Mouse (Mus musculus): ENCODE results near the gene Dpep3. TPM values are rescaled to one million over a fixed set of nuclear protein-coding genes. Genes with fewer than 3 reads are reported as not detected.

The Dpep3 gene
- total RNA-seq, 2 experiments from 2014 or later, result not detected

DNA sequence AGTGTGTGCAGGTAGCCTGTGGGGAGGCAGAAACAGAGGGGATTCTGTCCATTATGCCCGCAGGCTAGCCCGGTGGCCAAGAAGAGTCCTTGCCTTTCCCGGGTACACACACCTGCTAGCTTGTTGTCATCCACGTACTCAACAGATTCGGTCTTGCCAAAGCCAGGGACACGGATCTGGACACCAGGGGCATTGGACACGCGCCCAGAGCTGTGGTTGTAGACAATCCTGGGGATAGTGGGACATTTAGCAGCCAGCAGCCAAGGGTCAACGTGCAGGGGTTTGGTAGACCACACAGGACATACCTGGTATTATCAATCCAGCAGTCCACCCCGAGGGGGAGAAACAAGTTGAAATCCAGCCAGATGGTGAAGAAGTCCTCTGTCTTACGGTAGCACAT is 37.2 kb downstream of the Dpep3 start:
- DNase-seq (ENCODE audit: extremely low spot score in 1 of 2, low spot score in 2 of 2), result no peak
- intact Hi-C loops (cut with DNase I), result no loop called here

DNA sequence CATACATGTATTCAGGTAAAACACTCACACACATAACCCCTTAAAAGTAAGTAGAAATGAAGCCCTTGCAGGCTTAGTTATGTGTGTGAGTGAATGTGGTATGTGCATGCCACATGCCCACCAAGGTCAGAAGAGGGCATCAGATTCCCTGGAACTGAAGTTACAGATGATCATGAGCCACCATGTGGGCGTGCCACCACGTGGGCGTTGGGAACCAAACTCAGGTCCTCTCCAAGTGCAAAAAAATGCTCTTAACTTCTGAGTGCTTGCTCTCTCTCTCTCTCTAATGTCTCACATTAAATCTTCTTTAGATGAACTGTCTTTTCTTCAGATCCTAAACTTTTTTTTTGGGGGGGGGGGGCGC is 40.9 kb downstream of the Dpep3 start, which contains the start of gene Psmb10:
Gene Psmb10 (minus strand): TSS at position 139 of the 364 bp plus-strand sequence.
- intact Hi-C loops (cut with DNase I), result loop anchor here (5.0 to 10.0 kb wide), 2 partner anchors 36 to 83 kb away; partner anchors contain the start of genes Cenpt, Pskh1 and Thap11
- no peak for DNase-seq (ENCODE audit: extremely low spot score in 1 of 2, low spot score in 2 of 2)

DNA sequence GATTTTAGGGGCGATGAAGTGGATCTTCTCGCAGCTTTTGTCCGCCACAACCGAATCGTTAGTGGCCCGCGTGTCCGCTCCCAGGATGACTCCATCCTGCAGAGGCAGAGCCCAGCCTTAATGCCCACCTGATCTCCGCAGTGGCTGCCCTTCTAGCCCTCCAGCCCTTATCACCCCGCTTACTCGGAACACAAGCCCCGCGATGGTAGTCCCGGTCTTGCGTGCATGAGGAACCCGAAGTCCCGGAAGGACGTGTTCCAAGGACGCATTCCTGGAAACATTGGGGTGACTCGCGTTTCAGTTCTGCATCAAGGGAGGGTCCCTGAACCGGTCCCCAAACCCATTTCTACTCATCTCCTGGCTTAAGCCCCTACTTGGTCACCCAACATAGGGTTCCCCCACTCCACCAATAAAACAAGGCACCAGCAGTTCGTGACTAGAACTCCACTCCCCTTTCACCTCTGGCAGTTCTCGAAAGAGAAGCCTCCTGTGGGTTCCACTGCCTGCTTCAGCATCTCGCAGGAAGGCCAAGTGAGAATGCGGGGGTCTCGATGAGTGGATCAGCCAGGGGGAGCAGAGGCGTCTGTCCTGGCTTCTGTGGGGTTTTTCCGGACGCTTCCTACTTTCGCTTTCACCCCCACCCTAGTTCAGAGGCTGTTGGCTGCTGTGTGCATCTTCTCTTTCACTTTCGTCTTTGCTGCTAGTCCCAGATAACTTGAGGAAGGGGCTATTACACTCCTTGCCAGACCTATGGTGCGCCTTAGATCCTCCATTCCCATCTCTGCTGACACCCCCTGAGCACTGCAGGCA is 41.5 kb downstream of the Dpep3 start:
- intact Hi-C loops (cut with DNase I), result loop anchor here (5.0 to 10.0 kb wide), 2 partner anchors 35 to 83 kb away; partner anchors contain the start of genes Cenpt, Pskh1 and Thap11

DNA sequence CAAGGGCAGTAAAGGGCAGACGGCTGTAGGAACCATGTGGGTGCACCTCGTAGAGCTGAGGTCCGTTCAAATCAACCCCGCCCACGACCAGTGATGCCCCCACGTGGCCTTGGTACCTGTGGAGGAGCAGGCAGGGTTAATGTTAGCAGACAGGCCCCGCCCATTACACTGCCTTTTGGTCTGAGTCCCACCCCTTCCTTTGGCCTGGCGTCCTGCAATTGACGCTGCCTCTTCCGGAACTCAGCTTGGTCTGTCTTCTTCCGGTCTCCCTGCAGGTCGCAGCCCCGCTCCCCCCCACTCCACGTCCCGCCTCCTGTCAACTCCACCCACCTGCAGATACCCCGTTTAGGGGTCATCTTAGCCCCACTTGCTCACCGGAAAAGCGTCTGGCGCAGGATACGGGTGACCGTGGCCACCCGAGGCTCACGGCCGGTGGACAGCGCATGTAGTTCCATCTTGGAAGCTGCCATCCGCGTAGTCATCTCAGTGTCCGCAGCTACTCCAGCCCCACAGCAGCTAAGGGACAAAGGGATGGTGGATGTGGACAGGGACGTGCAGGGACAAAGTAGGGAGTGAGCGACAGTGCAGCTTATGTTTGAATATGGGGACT is 42.3 kb downstream of the Dpep3 start:
- intact Hi-C loops (cut with DNase I), result loop anchor here (5.0 to 10.0 kb wide), 2 partner anchors 35 to 82 kb away; partner anchors contain the start of genes Cenpt, Pskh1 and Thap11
- peak; percentile 84 to 94 for DNase-seq (ENCODE audit: extremely low spot score in 1 of 2, low spot score in 2 of 2)

More for the DNA sequence above, 41.5 kb downstream of the Dpep3 start:
- DNase-seq (ENCODE audit: extremely low spot score in 1 of 2, low spot score in 2 of 2), result peak; percentile 36 to 57

DNA sequence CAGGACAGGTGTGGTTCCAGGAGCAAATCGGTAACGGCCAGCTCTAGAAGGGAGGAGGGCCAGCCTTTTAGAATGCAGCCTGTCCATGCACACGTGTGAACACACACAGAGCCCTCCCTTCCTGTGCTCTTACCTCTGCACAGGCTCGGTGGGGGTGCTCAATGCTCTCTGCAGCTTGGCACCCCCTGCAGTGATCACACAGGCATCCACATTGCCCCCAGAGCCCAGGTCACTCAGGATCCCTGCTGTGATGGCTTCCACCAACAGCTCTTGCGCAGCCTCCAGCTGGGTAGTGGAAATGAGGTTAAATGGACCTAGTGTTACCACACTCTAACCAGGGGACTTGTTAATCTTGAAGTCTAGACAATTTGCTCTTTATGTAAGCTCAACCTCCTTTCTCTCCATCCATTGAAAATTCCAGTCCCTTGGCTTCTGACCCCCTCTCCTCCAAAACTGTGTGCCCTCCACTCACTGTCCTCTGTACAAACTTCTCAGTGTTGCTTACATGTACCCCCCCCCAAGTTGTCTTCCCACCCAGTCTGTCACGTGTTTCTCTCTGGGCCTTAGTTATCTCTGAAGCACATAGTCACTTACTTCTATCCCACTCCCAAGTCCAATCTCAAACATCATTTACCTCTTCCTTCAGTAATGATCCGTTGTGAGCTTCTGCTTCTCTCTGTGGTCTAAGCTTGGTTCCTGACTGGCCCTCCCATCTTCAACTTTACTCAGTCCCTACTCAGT is 43.2 kb downstream of the Dpep3 start:
- intact Hi-C loops (cut with DNase I), result loop anchor here (5.0 to 10.0 kb wide), 2 partner anchors 34 to 81 kb away; partner anchors contain the start of genes Cenpt, Pskh1 and Thap11
- no peak for DNase-seq (ENCODE audit: extremely low spot score in 1 of 2, low spot score in 2 of 2)

DNA sequence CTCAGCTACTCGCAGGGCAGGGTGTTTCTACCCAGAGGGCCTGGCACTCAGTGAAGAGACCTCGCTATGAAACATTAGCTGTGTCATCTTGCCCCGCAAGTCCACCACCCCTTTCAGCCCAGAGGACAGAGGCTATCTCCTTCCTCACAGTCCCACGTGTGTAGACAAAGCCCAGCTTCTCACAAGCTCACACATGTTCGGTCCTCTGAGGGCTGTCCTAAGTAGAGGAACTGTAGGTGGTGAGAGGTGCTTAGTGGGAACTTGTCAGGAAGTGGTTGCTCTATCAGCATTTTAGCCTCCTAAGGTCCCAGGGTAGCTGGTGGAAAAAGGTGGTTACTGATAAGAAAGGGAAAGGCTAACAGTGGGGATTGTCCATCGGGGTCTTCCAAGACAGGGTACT is 44.1 kb downstream of the Dpep3 start:
- intact Hi-C loops (cut with DNase I), result loop anchor here (5.0 to 10.0 kb wide), 2 partner anchors 33 to 80 kb away; partner anchors contain the start of genes Cenpt, Pskh1 and Thap11
- DNase-seq (ENCODE audit: extremely low spot score in 1 of 2, low spot score in 2 of 2), result no peak

DNA sequence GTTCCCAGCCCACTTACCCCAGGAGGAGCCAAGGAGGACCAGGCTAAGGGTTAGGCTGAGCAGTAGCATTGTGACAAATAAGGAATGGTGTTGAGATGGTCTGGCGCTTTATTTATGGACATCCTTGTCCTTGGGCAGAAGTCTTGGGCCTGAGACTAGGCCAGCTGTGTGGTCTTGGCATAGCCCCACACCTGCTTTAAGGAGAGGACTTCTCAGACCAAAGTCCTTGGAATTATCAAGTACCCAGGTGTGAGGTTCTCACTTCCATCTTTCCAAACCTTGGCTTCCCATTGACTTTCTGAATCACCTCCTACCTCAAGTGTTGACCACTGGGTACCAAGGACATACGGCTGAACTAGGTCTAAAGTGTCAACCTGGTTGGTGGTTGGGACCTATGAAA is 45.5 kb downstream of the Dpep3 start, which contains the start of gene Ctrl:
Gene Ctrl (minus strand): TSS at position 101 of the 400 bp plus-strand sequence.
- intact Hi-C loops (cut with DNase I), result loop anchor here (5.0 to 10.0 kb wide), 3 partner anchors 41 to 221 kb away; partner anchors contain the start of genes Cenpt, Nrn1l and Thap11
- DNase-seq (ENCODE audit: extremely low spot score in 1 of 2, low spot score in 2 of 2), result no peak

DNA sequence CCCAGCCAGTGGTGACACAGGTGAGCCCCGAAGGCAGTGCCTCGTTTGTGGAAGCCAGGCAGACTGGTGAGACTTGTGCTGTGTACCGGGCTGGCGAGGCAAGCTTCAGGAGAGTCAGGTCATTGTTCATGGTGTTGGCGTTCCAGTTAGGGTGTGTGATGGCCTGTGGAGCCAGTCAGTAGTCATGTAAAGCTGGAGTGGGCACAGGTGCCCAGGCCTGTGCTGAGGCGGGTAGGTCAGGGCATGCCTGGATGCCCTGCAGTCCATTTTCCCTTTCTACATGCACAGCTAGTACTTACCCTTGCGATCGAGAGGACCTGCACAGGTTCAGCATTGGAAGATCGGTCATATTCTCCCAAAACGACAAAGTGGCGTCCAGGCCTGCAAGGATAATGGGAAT is 46.7 kb downstream of the Dpep3 start:
- DNase-seq (ENCODE audit: extremely low spot score in 1 of 2, low spot score in 2 of 2), result no peak
- intact Hi-C loops (cut with DNase I), result loop anchor here (5.0 to 10.0 kb wide), 3 partner anchors 40 to 220 kb away; partner anchors contain the start of genes Cenpt, Nrn1l and Thap11

DNA sequence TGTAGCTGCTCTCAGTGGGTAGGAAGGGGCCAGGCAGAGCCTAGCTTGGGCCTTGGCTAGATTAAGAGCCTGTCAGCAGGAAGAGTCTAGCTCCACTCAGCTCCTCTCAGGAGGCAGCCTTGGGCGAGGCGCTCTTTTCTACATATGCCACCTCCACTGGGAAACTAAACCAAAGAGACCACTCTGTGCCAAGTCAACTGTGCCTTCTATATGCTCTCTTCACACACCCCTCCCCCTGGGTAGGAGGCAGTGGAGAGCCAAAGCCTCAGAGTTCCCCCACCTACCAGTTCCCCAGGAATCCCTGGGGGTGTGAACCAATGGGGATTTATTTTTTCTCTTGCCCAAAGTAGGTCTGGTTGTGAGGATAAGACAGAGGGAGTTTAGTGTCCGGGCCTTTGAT is 48.0 kb downstream of the Dpep3 start:
- intact Hi-C loops (cut with DNase I), result loop anchor here (5.0 to 10.0 kb wide), 3 partner anchors 39 to 219 kb away; partner anchors contain the start of genes Cenpt, Nrn1l and Thap11

DNA sequence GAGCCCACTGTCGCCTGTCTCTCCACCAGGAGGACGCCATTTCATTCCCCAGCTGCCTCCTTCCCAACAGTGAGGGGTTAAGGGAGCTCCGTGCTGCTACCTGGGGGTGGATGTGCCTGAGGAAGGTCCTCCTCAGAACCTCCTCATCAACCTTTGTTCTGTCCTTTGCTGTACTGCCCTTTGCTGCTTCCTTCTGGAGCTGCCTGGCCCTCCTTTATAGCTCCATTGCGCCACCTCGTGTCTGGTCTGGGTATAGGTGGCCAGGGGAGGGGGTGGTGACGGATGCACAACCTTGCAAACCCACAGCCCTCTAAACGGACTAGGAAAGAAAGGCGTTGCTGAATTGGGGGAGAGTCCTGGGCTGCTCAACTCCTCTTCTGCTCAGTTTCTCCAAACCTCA is 48.6 kb downstream of the Dpep3 start:
- intact Hi-C loops (cut with DNase I), result loop anchor here (5.0 to 10.0 kb wide), 3 partner anchors 38 to 218 kb away; partner anchors contain the start of genes Cenpt, Nrn1l and Thap11
- peak; percentile 53 to 86 for DNase-seq (ENCODE audit: extremely low spot score in 1 of 2, low spot score in 2 of 2)

More for the DNA sequence above, 48.0 kb downstream of the Dpep3 start:
- no peak for DNase-seq (ENCODE audit: extremely low spot score in 1 of 2, low spot score in 2 of 2)

DNA sequence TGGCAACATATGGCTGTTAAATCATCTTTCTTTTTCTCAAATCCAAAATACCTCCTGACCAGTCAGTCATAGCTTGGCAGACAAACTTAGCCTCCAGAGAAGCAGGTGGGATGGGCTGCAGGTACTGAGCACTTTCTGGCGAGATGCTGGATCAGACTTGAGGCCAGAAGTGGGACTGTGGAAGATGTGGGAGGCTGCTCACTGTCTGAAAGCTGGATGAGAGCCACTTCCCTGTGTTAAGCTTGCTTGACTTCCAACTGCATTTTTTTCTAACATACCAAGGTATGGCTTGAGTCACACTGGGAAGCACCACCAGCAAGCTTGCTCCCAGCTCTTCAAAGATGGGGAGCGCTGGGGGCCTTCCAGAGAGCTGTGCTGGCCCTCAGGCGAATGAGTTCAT is 54.1 kb downstream of the Dpep3 start:
- DNase-seq (ENCODE audit: extremely low spot score in 1 of 2, low spot score in 2 of 2), result no peak
- intact Hi-C loops (cut with DNase I), result no loop called here

Small RNA genes lying within 50 kb of the gene (microRNA-seq; reads per million reads assigned to microRNA genes)
- not detected for gene Mir7074

Other genes with a start within 250 kb of the Dpep3 start
- 10 to 100 TPM; 26.3 to 36.3 TPM for gene Gfod2, start 220.8 kb downstream of the Dpep3 start, total RNA-seq (2021)
- 10 to 100 TPM; 23.0 to 23.7 TPM for gene Ranbp10, start 152.1 kb downstream of the Dpep3 start, total RNA-seq (2021)
- gene Tsnaxip1, start 151.7 kb downstream of the Dpep3 start, total RNA-seq (2021), result not detected
- 10 to 100 TPM; 23.7 to 26.0 TPM for gene Cenpt, start 126.2 kb downstream of the Dpep3 start, total RNA-seq (2021)
- 10 to 100 TPM; 33.2 to 34.9 TPM for gene Thap11, start 124.3 kb downstream of the Dpep3 start, total RNA-seq (2021)
- gene Nutf2, start 118.8 kb downstream of the Dpep3 start, total RNA-seq (2021), result 10 to 100 TPM; 28.7 to 38.1 TPM
- gene Edc4, start 98.5 kb downstream of the Dpep3 start, total RNA-seq (2021), result 10 to 100 TPM; 62.7 to 66.5 TPM
- under 1 TPM in 1 of 2 experiments, not detected in 1; 0.97 TPM for gene Nrn1l, start 85.9 kb downstream of the Dpep3 start, total RNA-seq (2021)
- gene Pskh1, start 79.0 kb downstream of the Dpep3 start, total RNA-seq (2021), result 1 to 10 TPM; 7.9 to 8.8 TPM
- gene Ctrl, start 45.6 kb downstream of the Dpep3 start, total RNA-seq (2021), result 1 to 10 TPM in 1 of 2 experiments, under 1 TPM in 1; 0.90 to 1.5 TPM
- 10 to 100 TPM; 74.6 to 80.0 TPM for gene Psmb10, start 41.0 kb downstream of the Dpep3 start, total RNA-seq (2021)
- 10 to 100 TPM; 13.0 to 14.1 TPM for gene Lcat, start 36.0 kb downstream of the Dpep3 start, total RNA-seq (2021)
- gene Slc12a4, start 13.3 kb downstream of the Dpep3 start, total RNA-seq (2021), result 10 to 100 TPM; 20.4 to 20.9 TPM
- 10 to 100 TPM; 18.9 to 20.9 TPM for gene Dus2, start 11.9 kb upstream of the Dpep3 start, total RNA-seq (2021)
- gene Dpep2nb, start 26.5 kb upstream of the Dpep3 start, total RNA-seq (2021), result not detected
- 10 to 100 TPM; 14.3 to 15.2 TPM for gene Ddx28, start 32.5 kb upstream of the Dpep3 start, total RNA-seq (2021)
- gene Nfatc3, start 79.4 kb upstream of the Dpep3 start, total RNA-seq (2021), result 10 to 100 TPM; 10.9 to 12.1 TPM
- gene Esrp2, start 157.5 kb upstream of the Dpep3 start, total RNA-seq (2021), result not detected
- 10 to 100 TPM; 24.6 to 25.3 TPM for gene Pla2g15, start 171.0 kb upstream of the Dpep3 start, total RNA-seq (2021)
- 10 to 100 TPM; 28.5 to 29.2 TPM for gene Slc7a6, start 189.4 kb upstream of the Dpep3 start, total RNA-seq (2021)
- 10 to 100 TPM; 28.8 to 30.4 TPM for gene Slc7a6os, start 231.5 kb upstream of the Dpep3 start, total RNA-seq (2021)
- gene Prmt7, start 231.5 kb upstream of the Dpep3 start, total RNA-seq (2021), result 10 to 100 TPM; 42.5 to 43.2 TPM

All from left cerebral cortex, postnatal 10 days (tissue).